Mouse (Mus musculus) megakaryocyte, embryonic 14.5 days (primary cell): Measurements from ENCODE around the gene Rps15.

Experiments
- FLI1 ChIP-seq: IDR thresholded peaks from 2 replicates; pipeline ENCODE4 v1.6.1; 2012; ENCODE audit warnings: low read length, inconsistent platforms, mixed read lengths
- GATA1 ChIP-seq: IDR thresholded peaks from 3 replicates; pipeline ENCODE4 v1.6.1; 2012; ENCODE audit warnings: mixed read lengths, low read length, inconsistent platforms, borderline replicate concordance

DNA sequence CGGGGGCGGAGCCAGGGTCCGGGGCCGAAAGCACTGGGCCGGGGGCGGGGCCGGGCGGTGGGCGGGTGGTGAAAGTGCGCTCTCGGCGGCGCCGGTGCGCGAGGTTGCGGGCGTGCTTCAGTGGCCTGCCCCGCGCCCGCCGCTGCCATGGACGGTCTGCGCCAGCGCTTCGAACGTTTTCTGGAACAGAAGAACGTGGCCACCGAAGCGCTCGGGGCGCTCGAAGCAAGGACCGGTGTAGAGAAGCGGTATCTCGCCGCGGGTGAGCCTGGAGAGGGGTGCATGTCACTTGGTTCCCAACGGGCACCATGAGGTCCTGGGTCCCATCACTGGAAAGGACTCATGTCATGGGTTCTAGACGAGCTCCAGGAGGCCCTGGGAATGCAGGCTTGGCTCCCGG, 37.8 kb downstream of the Rps15 start:
- no peak for TF ChIP-seq GATA1
- no peak for TF ChIP-seq FLI1
